Mouse (Mus musculus) frontal cortex, postnatal 14 days (tissue): ENCODE measurements around the gene Calm5.
"Not testable (repeated sequence)": the region's sequence is repeated elsewhere in the genome, so short reads cannot be mapped to it uniquely, and the experiment has no call there.

Source experiments
- DNase-seq, 2 experiments: peaks; one replicate each; pipeline ENCODE4 v3.0.0; 2022; ENCODE audit warnings: low spot score in 2 of 2

Calm5 gene

GRCm38 (mm10) chr13:3865648-3866354 is 11.8 kb downstream of the Calm5 start:
- DNase-seq: no peak

- no peak for DNase-seq
Observed at GRCm38 (mm10) chr13:3866355-3867052, 12.5 kb downstream of the Calm5 start.

GRCm38 (mm10) chr13:3867158-3867557 is 13.2 kb downstream of the Calm5 start:
- DNase-seq: no peak

GRCm38 (mm10) chr13:3869901-3870300 is 15.9 kb downstream of the Calm5 start:
- no peak for DNase-seq

- DNase-seq: no peak
Observed at GRCm38 (mm10) chr13:3872832-3873231, 18.9 kb downstream of the Calm5 start.

DNA sequence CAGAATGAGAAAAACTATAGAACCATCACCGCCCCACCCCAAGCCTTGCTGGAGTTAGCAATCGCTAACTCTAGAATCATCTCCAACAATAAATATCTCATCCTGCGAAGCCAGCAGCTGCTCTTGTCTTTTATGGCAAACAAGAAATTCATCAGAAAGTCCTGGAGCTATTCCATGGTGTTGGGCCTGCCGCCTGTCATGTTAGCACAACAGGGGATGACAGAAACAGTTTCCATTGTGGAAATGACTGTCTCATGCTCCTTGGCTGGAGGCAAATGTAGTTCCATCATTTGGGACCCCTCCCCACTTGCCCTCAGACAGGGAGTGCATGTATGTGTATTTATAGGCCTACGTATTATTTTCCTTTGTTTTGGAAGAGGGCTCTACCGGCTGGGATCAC is 22.5 kb downstream of the Calm5 start:
- DNase-seq: no peak

DNA sequence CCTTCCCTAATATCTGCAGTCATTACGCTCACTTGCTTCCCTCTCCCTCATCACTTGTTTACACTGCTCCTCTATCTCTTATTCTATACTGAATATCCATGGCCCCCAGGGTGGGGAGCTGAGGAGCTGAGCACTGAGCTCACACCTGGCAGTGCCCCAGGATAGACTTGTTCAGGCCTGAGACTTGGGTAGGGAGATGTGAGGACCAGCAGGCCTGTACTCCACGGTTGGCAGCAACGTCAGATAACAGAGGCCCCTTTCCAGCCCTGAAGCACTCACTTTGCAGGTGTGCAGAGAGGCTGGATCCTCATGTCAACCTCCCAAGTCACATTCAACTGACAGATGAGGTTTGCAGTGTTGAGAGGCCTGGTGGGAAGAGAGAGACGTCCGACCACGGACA is 23.2 kb downstream of the Calm5 start:
- DNase-seq: no peak

- no peak for DNase-seq
Observed at GRCm38 (mm10) chr13:3877679-3878220, 23.8 kb downstream of the Calm5 start.

DNA sequence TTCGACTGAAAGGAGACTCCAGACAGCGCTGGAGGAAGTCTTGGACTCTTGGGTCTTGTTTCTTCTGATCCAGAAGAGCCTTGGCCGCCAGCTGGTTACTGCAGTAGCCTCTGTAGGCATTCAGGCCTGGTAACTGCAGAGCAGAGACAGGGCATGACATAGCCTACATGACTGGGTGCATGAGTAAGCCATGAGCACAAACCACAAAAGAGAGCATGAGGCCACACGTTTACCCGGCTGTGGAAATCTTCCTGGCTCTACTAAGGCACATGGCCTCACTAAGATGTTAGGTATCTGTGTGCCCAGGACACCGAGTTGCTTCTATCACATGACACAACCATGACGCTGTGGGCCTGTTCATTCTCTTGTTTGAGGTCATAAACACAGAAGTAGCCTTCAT is 32.7 kb downstream of the Calm5 start:
- no peak for DNase-seq

DNA sequence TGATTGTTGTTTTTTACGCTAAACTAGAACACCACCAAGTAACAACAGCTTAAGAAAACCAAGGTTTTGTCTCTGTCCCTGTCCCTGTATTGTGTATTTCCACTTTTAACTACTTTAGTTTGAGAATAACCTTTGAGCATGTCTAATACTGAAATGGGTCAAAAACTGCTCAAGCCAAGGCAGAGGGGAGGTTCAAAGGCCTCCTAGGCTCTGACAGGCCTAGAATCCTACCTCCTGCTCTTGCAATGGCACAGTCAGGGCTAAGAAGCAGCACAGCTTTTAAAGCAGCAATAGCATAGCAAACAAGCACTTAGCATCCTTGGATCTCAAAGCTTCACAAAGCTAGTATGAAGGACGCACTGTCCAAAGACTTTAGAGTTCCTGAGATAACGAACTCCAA is 35.1 kb downstream of the Calm5 start:
- DNase-seq: no peak

DNA sequence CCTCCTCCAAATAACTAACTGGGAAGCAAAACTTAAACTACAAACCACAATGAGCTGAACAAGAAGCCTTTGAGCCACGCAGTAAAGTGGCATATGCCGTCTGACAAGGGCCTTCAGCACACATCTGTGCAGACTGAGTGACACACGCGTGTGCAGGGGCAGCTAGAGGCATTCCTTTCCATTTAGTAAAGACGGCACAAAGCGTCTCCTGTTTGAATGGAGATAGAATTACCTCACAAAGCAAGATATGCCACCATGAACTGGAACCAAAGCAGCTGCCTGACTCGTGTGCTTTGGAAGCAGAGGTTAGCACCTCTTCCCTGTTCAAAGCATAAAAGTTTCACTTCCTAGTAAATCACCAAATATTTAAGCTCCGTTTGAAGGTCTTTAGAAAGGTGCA is 36.1 kb downstream of the Calm5 start:
- DNase-seq: no peak

- no peak for DNase-seq
Observed at GRCm38 (mm10) chr13:3891479-3892087, 37.6 kb downstream of the Calm5 start.

- no peak for DNase-seq
Observed at GRCm38 (mm10) chr13:3892601-3893000, 38.6 kb downstream of the Calm5 start.

DNA sequence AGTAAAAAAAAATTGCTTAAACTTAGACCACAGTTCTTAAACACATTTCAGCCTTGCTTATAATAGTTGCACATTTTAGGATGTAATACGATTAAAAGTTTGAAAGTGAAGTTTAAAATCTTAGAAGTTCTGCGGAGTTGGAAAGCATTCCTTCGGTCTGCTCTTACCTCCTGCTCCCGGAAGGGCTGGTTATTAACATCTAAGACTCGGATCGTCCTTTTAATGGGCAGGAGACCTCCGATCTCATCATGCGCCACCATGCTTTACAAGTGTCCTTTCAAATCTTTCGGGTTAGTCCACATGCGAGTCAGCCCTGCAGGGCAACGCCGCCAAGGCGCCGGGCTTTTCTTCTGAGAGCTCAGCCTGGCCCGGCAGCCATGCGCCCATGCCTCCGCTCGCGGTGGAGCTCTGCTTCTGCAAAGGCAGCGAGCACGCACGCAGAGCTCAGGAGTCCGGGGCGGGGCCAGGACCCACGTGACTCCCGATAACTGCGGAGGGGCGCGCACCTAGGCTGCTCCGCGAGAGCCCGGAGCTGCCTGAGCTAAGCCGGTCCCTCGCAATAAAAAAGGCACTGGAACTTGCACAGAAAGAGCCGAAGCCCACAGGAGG is 39.3 kb downstream of the Calm5 start:
- peak; percentile 71 to 84 for DNase-seq

GRCm38 (mm10) chr13:3894549-3894948 is 40.6 kb downstream of the Calm5 start:
- no peak for DNase-seq

- no peak for DNase-seq
Observed at GRCm38 (mm10) chr13:3895397-3895980, 41.5 kb downstream of the Calm5 start.

- no peak for DNase-seq
Observed at GRCm38 (mm10) chr13:3896032-3896431, 42.1 kb downstream of the Calm5 start.

DNA sequence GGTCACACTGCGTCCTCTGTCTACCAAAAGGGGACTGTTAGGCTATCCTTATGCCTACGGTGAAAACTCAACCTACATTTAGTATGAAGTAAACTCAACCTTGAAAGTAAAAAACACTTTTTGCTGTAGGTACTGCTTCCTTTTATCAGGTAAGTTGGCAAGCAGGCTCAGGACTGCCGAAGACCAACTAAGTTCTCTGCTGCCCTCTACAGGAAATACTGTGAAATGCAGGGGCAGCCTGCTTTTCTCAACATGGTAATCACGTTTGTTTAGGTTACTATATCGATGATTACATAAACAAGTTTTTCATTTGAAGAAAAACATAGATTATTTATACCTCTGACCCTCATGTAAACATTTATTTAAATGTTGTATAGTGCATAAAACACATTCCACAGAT is 42.9 kb downstream of the Calm5 start:
- peak in 1 of 2 experiments; percentile 66 for DNase-seq

DNA sequence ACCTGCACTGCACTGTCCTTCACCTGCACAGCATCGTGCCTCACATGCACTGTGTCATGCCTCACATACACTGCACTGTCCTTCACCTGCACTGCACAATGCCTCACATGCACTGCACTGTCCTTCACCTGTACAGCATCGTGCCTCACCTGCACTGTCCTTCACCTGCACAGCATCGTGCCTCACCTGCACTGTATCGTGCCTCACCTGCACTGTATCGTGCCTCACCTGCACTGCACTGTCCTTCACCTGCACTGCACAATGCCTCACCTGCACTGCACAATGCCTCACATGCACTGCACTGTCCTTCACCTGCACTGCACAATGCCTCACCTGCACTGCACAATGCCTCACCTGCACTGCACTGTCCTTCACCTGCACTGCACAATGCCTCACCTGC is 44.2 kb downstream of the Calm5 start:
- DNase-seq: not testable (repeated sequence)

- no peak for DNase-seq
Observed at GRCm38 (mm10) chr13:3899301-3899700, 45.3 kb downstream of the Calm5 start.
